Mouse (Mus musculus) T-helper 1 cell (primary cell): ENCODE measurements around the gene Olfr912.

ENCODE experiments used
- in situ Hi-C: fragments of 300-600 bp; cut with MboI, MseI; formaldehyde crosslinking; loops from one replicate; pipeline ENCODE4 v1.15.1; 2025; ENCODE audit warnings: high pct_unique_total_duplicates

Gene Olfr912

GRCm38 (mm10) chr9:38579878-38580277, at the start of gene Olfr912:
Olfr912 (plus strand) TSS chr9:38580178.
- in situ Hi-C loops = no loop called here

- in situ Hi-C loops = no loop called here
Observed at GRCm38 (mm10) chr9:38537549-38537948, 42.4 kb upstream of the Olfr912 start, which contains the start of gene Olfr910. Olfr910 (plus strand) TSS chr9:38537849.

GRCm38 (mm10) chr9:38591056-38591455, 11.1 kb downstream of the Olfr912 start:
- in situ Hi-C loops = no loop called here

GRCm38 (mm10) chr9:38592459-38592858, 12.5 kb downstream of the Olfr912 start, which contains the start of gene Olfr913:
Olfr913 (plus strand) TSS chr9:38592759.
- in situ Hi-C loops = no loop called here

GRCm38 (mm10) chr9:38604802-38605201, 24.8 kb downstream of the Olfr912 start, which contains the start of gene Olfr914:
Olfr914 (plus strand) TSS chr9:38605102.
- in situ Hi-C loops = no loop called here

- in situ Hi-C loops = no loop called here
Observed at GRCm38 (mm10) chr9:38632406-38632805, 52.4 kb downstream of the Olfr912 start.
